Mouse (Mus musculus) MEL (cell line): ENCODE measurements around the gene Wt1. TPM values are rescaled to one million over a fixed set of nuclear protein-coding genes. Genes with fewer than 3 reads are reported as not detected.

Experiments used
- DNase-seq: peaks from one replicate; pipeline ENCODE4 v3.0.0; 2011; ENCODE audit warnings: low read depth, low spot score
- H3K27ac ChIP-seq: 2 replicates; pipeline ENCODE4 v1.5.1; 2012; ENCODE audit warnings: low read depth, mild to moderate bottlenecking, control low read depth, low read length, moderate library complexity; ENCODE audit not compliant: control insufficient read depth
- H3K27me3 ChIP-seq, 2 experiments: fragments of 150-350 bp in 1 of 2; sonication (generic) in 1 of 2; 2 replicates each; pipeline ENCODE4 v1.6.1; 2012; ENCODE audit warnings: low read length in 2 of 2, mild to moderate bottlenecking in 2 of 2, improper control_type of control experiment in 1 of 2, moderate library complexity in 1 of 2; ENCODE audit not compliant: insufficient read depth in 2 of 2, control insufficient read depth in 1 of 2
- H3K36me3 ChIP-seq, 2 experiments: 2 replicates each; pipeline ENCODE4 v1.6.1; 2012 to 2014; ENCODE audit warnings: low read length in 2 of 2, improper control_type of control experiment in 1 of 2, inconsistent platforms in 1 of 2, mild to moderate bottlenecking in 1 of 2; ENCODE audit not compliant: insufficient read depth in 2 of 2, control insufficient read depth in 1 of 2
- H3K4me1 ChIP-seq, 2 experiments: fragments of 150-350 bp in 1 of 2; sonication (generic) in 1 of 2; 2 replicates each; pipeline ENCODE4 v1.6.1; 2012; ENCODE audit warnings: low read length in 2 of 2, improper control_type of control experiment in 1 of 2, mild to moderate bottlenecking in 1 of 2; ENCODE audit not compliant: insufficient read depth in 2 of 2, control insufficient read depth in 1 of 2
- H3K4me3 ChIP-seq, 2 experiments: fragments of 150-350 bp in 1 of 2; sonication (generic) in 1 of 2; 2 replicates each; pipeline ENCODE4 v1.5.1; 2012; ENCODE audit warnings: low read depth in 2 of 2, low read length in 2 of 2, mild to moderate bottlenecking in 2 of 2, moderate library complexity in 2 of 2, control low read depth in 1 of 2, improper control_type of control experiment in 1 of 2; ENCODE audit not compliant: control insufficient read depth in 1 of 2, insufficient read depth in 1 of 2
- H3K79me2 ChIP-seq: 2 replicates; pipeline ENCODE4 v1.6.1; 2012; ENCODE audit warnings: mild to moderate bottlenecking, low read length, moderate library complexity; ENCODE audit not compliant: control insufficient read depth, poor library complexity, insufficient read depth
- H3K9ac ChIP-seq: 2 replicates; pipeline ENCODE4 v1.6.1; 2012; ENCODE audit warnings: low read depth, mild to moderate bottlenecking, control low read depth, low read length, moderate library complexity; ENCODE audit not compliant: control insufficient read depth, poor library complexity, severe bottlenecking
- H3K9me3 ChIP-seq: fragments of 150-350 bp; sonication (generic); replicated peaks from 2 replicates; pipeline ENCODE4 v1.6.1; 2012; ENCODE audit warnings: mild to moderate bottlenecking, low read length, improper control_type of control experiment, moderate library complexity; ENCODE audit not compliant: insufficient read depth
- BHLHE40 ChIP-seq: IDR thresholded peaks from 2 replicates; pipeline ENCODE4 v1.6.1; 2012; ENCODE audit warnings: low read depth, mild to moderate bottlenecking, inconsistent platforms, low read length, improper control_type of control experiment, borderline replicate concordance
- CHD1 ChIP-seq: IDR thresholded peaks from 2 replicates; pipeline ENCODE4 v1.6.1; 2012; ENCODE audit warnings: low read depth, mild to moderate bottlenecking, inconsistent platforms, low read length, improper control_type of control experiment
- CHD2 ChIP-seq: IDR thresholded peaks from 2 replicates; pipeline ENCODE4 v1.6.1; 2011; ENCODE audit warnings: low read length, improper control_type of control experiment
- CTCF ChIP-seq, 3 experiments: IDR thresholded peaks in 2 of 3; conservative IDR thresholded peaks in 1 of 3; 2 replicates each; pipeline ENCODE4 v1.5.1; 2011 to 2012; ENCODE audit warnings: low read length in 3 of 3, low read depth in 2 of 3, mild to moderate bottlenecking in 2 of 3, improper control_type of control experiment in 1 of 3, inconsistent platforms in 1 of 3, mixed read lengths in 1 of 3, moderate library complexity in 1 of 3; ENCODE audit not compliant: control insufficient read depth in 1 of 3, insufficient read depth in 1 of 3, poor library complexity in 1 of 3, severe bottlenecking in 1 of 3
- E2F4 ChIP-seq: IDR thresholded peaks from 2 replicates; pipeline ENCODE4 v1.6.1; 2011; ENCODE audit warnings: low read depth, low read length, improper control_type of control experiment, borderline replicate concordance
- ELF1 ChIP-seq: IDR thresholded peaks from 2 replicates; pipeline ENCODE4 v1.6.1; 2014; ENCODE audit warnings: low read depth, mild to moderate bottlenecking, inconsistent platforms, low read length, improper control_type of control experiment, moderate library complexity
- EP300 ChIP-seq, 2 experiments: IDR thresholded peaks; 2 replicates each; pipeline ENCODE4 v1.6.1; 2011; ENCODE audit warnings: improper control_type of control experiment in 2 of 2, low read length in 2 of 2, low read depth in 1 of 2, mild to moderate bottlenecking in 1 of 2
- ETS1 ChIP-seq: IDR thresholded peaks from 2 replicates; pipeline ENCODE4 v1.6.1; 2012; ENCODE audit warnings: low read depth, mild to moderate bottlenecking, inconsistent platforms, low read length, improper control_type of control experiment, moderate library complexity
- GABPA ChIP-seq: IDR thresholded peaks from 2 replicates; pipeline ENCODE4 v1.6.1; 2012; ENCODE audit warnings: low read depth, mild to moderate bottlenecking, inconsistent platforms, low read length, improper control_type of control experiment, moderate library complexity
- GATA1 ChIP-seq: IDR thresholded peaks from 2 replicates; pipeline ENCODE4 v1.6.1; 2011; ENCODE audit warnings: low read depth, low read length, improper control_type of control experiment
- HCFC1 ChIP-seq: IDR thresholded peaks from 2 replicates; pipeline ENCODE4 v1.6.1; 2012; ENCODE audit warnings: low read depth, mild to moderate bottlenecking, inconsistent platforms, low read length, improper control_type of control experiment, moderate library complexity
- JUND ChIP-seq: IDR thresholded peaks from 2 replicates; pipeline ENCODE4 v1.6.1; 2011; ENCODE audit warnings: low read depth, mild to moderate bottlenecking, improper control_type of control experiment, low read length
- KAT2A ChIP-seq: conservative IDR thresholded peaks from 2 replicates; pipeline ENCODE4 v1.6.1; 2012; ENCODE audit warnings: low read depth, low read length, improper control_type of control experiment, inconsistent platforms
- MAFK ChIP-seq: IDR thresholded peaks from 2 replicates; pipeline ENCODE4 v1.6.1; 2011; ENCODE audit warnings: low read depth, mild to moderate bottlenecking, low read length, improper control_type of control experiment, borderline replicate concordance
- MAX ChIP-seq: IDR thresholded peaks from 2 replicates; pipeline ENCODE4 v1.6.1; 2011; ENCODE audit warnings: low read length, improper control_type of control experiment
- MAZ ChIP-seq: IDR thresholded peaks from 2 replicates; pipeline ENCODE4 v1.6.1; 2012; ENCODE audit warnings: low read depth, mild to moderate bottlenecking, inconsistent platforms, low read length, improper control_type of control experiment
- MEF2A ChIP-seq: IDR thresholded peaks from 2 replicates; pipeline ENCODE4 v1.6.1; 2014; ENCODE audit warnings: low read depth, mild to moderate bottlenecking, inconsistent platforms, low read length, improper control_type of control experiment; ENCODE audit not compliant: poor library complexity, insufficient replicate concordance, severe bottlenecking; ENCODE audit errors: extremely low read depth
- MXI1 ChIP-seq: IDR thresholded peaks from 2 replicates; pipeline ENCODE4 v1.6.1; 2011; ENCODE audit warnings: mild to moderate bottlenecking, low read depth, low read length, improper control_type of control experiment
- MYB ChIP-seq: IDR thresholded peaks from 2 replicates; pipeline ENCODE4 v1.6.1; 2011; ENCODE audit warnings: mild to moderate bottlenecking, low read depth, low read length, improper control_type of control experiment
- MYC ChIP-seq: IDR thresholded peaks from 2 replicates; pipeline ENCODE4 v1.6.1; 2011; ENCODE audit warnings: low read depth, mild to moderate bottlenecking, low read length, improper control_type of control experiment, moderate library complexity
- NELFE ChIP-seq: IDR thresholded peaks from 2 replicates; pipeline ENCODE4 v1.6.1; 2011; ENCODE audit warnings: low read depth, low read length, improper control_type of control experiment
- NRF1 ChIP-seq: IDR thresholded peaks from 2 replicates; pipeline ENCODE4 v1.6.1; 2014; ENCODE audit warnings: low read depth, mild to moderate bottlenecking, inconsistent platforms, low read length, improper control_type of control experiment, moderate library complexity; ENCODE audit not compliant: poor library complexity, insufficient read depth, severe bottlenecking
- POLR2A ChIP-seq, 2 experiments: IDR thresholded peaks; 2 replicates each; pipeline ENCODE4 v1.6.1; 2011 to 2012; ENCODE audit warnings: low read length in 2 of 2, mild to moderate bottlenecking in 2 of 2, control low read depth in 1 of 2, improper control_type of control experiment in 1 of 2, low read depth in 1 of 2, moderate library complexity in 1 of 2; ENCODE audit not compliant: control insufficient read depth in 1 of 2, insufficient read depth in 1 of 2, poor library complexity in 1 of 2
- POLR2AphosphoS2 ChIP-seq: IDR thresholded peaks from 2 replicates; pipeline ENCODE4 v1.6.1; 2011; ENCODE audit warnings: low read length, improper control_type of control experiment
- POLR2AphosphoS5 ChIP-seq: IDR thresholded peaks from 2 replicates; pipeline ENCODE4 v1.6.1; 2012; ENCODE audit warnings: low read depth, borderline replicate concordance, mild to moderate bottlenecking, inconsistent platforms, low read length, moderate library complexity, mixed read lengths
- RAD21 ChIP-seq: IDR thresholded peaks from 2 replicates; pipeline ENCODE4 v1.6.1; 2011; ENCODE audit warnings: mild to moderate bottlenecking, low read depth, low read length, improper control_type of control experiment
- RCOR1 ChIP-seq: IDR thresholded peaks from 2 replicates; pipeline ENCODE4 v1.6.1; 2012; ENCODE audit warnings: low read depth, mild to moderate bottlenecking, inconsistent platforms, low read length, improper control_type of control experiment
- SIN3A ChIP-seq: IDR thresholded peaks from 2 replicates; pipeline ENCODE4 v1.6.1; 2012; ENCODE audit warnings: low read length, improper control_type of control experiment, inconsistent platforms
- SMC3 ChIP-seq: IDR thresholded peaks from 2 replicates; pipeline ENCODE4 v1.6.1; 2011; ENCODE audit warnings: low read depth, low read length, improper control_type of control experiment
- TAL1 ChIP-seq: IDR thresholded peaks from 2 replicates; pipeline ENCODE4 v1.6.1; 2012; ENCODE audit warnings: mild to moderate bottlenecking, inconsistent platforms, low read length, moderate library complexity, mixed read lengths
- TBP ChIP-seq: IDR thresholded peaks from 2 replicates; pipeline ENCODE4 v1.8.0; 2011; ENCODE audit warnings: low read depth, low read length, improper control_type of control experiment
- TCF12 ChIP-seq: IDR thresholded peaks from 2 replicates; pipeline ENCODE4 v1.6.1; 2014; ENCODE audit warnings: low read depth, mild to moderate bottlenecking, inconsistent platforms, low read length, improper control_type of control experiment, moderate library complexity
- UBTF ChIP-seq: IDR thresholded peaks from 2 replicates; pipeline ENCODE4 v1.6.1; 2012; ENCODE audit warnings: low read depth, mild to moderate bottlenecking, inconsistent platforms, low read length, improper control_type of control experiment, moderate library complexity, borderline replicate concordance; ENCODE audit not compliant: insufficient read depth
- USF1 ChIP-seq: IDR thresholded peaks from 2 replicates; pipeline ENCODE4 v1.6.1; 2014; ENCODE audit warnings: low read depth, mild to moderate bottlenecking, inconsistent platforms, low read length, improper control_type of control experiment, moderate library complexity
- USF2 ChIP-seq, 2 experiments: IDR thresholded peaks; 2 replicates each; pipeline ENCODE4 v1.6.1; 2011 to 2012; ENCODE audit warnings: improper control_type of control experiment in 2 of 2, low read length in 2 of 2, borderline replicate concordance in 1 of 2, inconsistent platforms in 1 of 2, low read depth in 1 of 2, mild to moderate bottlenecking in 1 of 2; ENCODE audit not compliant: insufficient read depth in 1 of 2
- ZC3H11A ChIP-seq: IDR thresholded peaks from 2 replicates; pipeline ENCODE4 v1.6.1; 2012; ENCODE audit warnings: low read depth, mild to moderate bottlenecking, inconsistent platforms, low read length, improper control_type of control experiment
- ZKSCAN1 ChIP-seq: IDR thresholded peaks from 2 replicates; pipeline ENCODE4 v1.6.1; 2012; ENCODE audit warnings: low read depth, mild to moderate bottlenecking, inconsistent platforms, low read length, improper control_type of control experiment, moderate library complexity
- polyA plus RNA-seq, 2 experiments: library from polyadenylated mRNA; stranded (reverse) in 1 of 2; unstranded in 1 of 2; fragments of >175 nt in 1 of 2; fragments of >200 nt in 1 of 2; gene quantifications; 2 replicates each; pipeline versions ENCODE4 v1.2.1 to v1.2.4; 2012; ENCODE audit warnings: low replicate concordance in 2 of 2, low read depth in 1 of 2; ENCODE audit not compliant: insufficient read length in 2 of 2, insufficient read depth in 1 of 2, missing spikeins in 1 of 2
- total RNA-seq: library from RNA; depleted of rRNA; stranded (reverse); fragments of 300-350 nt; gene quantifications from 2 replicates; pipeline ENCODE4 v1.2.3, GENCODE M21; 2012

Wt1 gene
- total and polyA plus RNA-seq, 3 experiments: not detected

DNA sequence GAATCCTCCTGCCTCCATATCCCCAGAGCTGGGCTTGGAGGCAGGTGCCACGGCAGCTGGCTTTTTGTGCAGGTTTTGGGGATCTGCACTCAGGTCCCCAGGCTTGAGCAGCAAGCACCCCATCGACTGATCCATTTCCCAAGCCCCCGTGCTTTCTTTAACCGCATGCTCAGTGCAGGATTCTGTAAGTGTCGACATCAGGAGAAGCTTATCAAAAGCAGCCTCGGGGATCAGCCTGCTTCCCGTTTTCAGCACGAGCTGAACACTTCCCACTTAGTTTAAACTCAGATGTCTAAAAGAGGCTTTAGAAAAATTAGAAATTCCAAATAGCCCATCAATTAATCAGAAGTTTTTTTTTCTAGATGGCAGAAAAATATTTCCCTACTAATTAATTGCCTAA lies 93.3 kb downstream of the Wt1 start:
- H3K4me3 ChIP-seq: peak overlapping the region; percentile 6 to 42; a peak in 3 of 4 replicates
- peak overlapping the region; percentile 48 for H3K9ac ChIP-seq
- H3K36me3 ChIP-seq: peaks cover 0 to 26% of the 10 kb centered on the region in 2 experiments; a peak in 2 of 4 replicates
- peak overlapping the region; percentile 90 for H3K27ac ChIP-seq
- peaks cover 15 to 34% of the 10 kb centered on the region in 2 experiments for H3K4me1 ChIP-seq
- H3K79me2 ChIP-seq: no peaks in the 10 kb centered on the region
- no peaks in the 10 kb centered on the region for H3K9me3 ChIP-seq
- DNase-seq: peak; percentile 81
- H3K27me3 ChIP-seq: no peaks in the 10 kb centered on the region
- no peak for TF ChIP-seq CHD2
- TF ChIP-seq POLR2A (IDR thresholded peaks at IDR 0.05; ENCODE audit: control insufficient read depth in 1 of 2, insufficient read depth in 1 of 2, low read depth in 1 of 2, low read length in 2 of 2, poor library complexity in 1 of 2): no peak
- TF ChIP-seq JUND: no peak
- TF ChIP-seq CHD1: no peak
- TF ChIP-seq NELFE: no peak
- peak; percentile 70 for TF ChIP-seq MAX
- TF ChIP-seq TAL1: no peak
- TF ChIP-seq ELF1: no peak
- peak; percentile 28; the same call in 1 of the 2 replicates for TF ChIP-seq RCOR1
- TF ChIP-seq TBP: no peak
- TF ChIP-seq ZKSCAN1: no peak
- TF ChIP-seq MAZ: no peak
- no peak for TF ChIP-seq MYB
- no peak for TF ChIP-seq GABPA
- TF ChIP-seq MYC: 0 out of 2 replicates have a peak, but pooled peaks have one; percentile 27
- TF ChIP-seq MEF2A: no peak
- TF ChIP-seq POLR2AphosphoS5: no peak
- no peak for TF ChIP-seq MAFK
- TF ChIP-seq RAD21: no peak
- no peak for TF ChIP-seq SMC3
- TF ChIP-seq CTCF (IDR thresholded peaks at IDR 0.05 in 2 of 3, conservative IDR thresholded peaks at IDR 0.05 in 1 of 3; ENCODE audit: control insufficient read depth in 1 of 3, insufficient read depth in 1 of 3, low read depth in 2 of 3, low read length in 3 of 3, poor library complexity in 1 of 3, severe bottlenecking in 1 of 3): no peak
- TF ChIP-seq USF2 (IDR thresholded peaks at IDR 0.05; ENCODE audit: borderline replicate concordance in 1 of 2, insufficient read depth in 1 of 2, low read depth in 1 of 2, low read length in 2 of 2): no peak
- TF ChIP-seq USF1: no peak
- peak; percentile 67; the same call in 1 of the 2 replicates for TF ChIP-seq BHLHE40
- 0 out of 2 replicates have a peak, but pooled peaks have one; percentile 5 for TF ChIP-seq HCFC1
- TF ChIP-seq ZC3H11A: no peak; the same call in 1 of the 2 replicates
- TF ChIP-seq GATA1: peak; percentile 64
- peak; percentile 37; the same call in 1 of the 2 replicates for TF ChIP-seq ETS1
- TF ChIP-seq KAT2A: no peak
- TF ChIP-seq TCF12: 0 out of 2 replicates have a peak, but pooled peaks have one; percentile 29
- TF ChIP-seq EP300 (IDR thresholded peaks at IDR 0.05; ENCODE audit: low read depth in 1 of 2, low read length in 2 of 2): peak in 1 of 2 experiments; percentile 48; a peak in 3 of 4 replicates
- TF ChIP-seq MXI1: 0 out of 2 replicates have a peak, but pooled peaks have one; percentile 26
- TF ChIP-seq SIN3A: no peak; the same call in 1 of the 2 replicates
- peak; percentile 42; the same call in 1 of the 2 replicates for TF ChIP-seq NRF1
- TF ChIP-seq UBTF: no peak
- TF ChIP-seq POLR2AphosphoS2: no peak
- TF ChIP-seq E2F4: no peak
